Mouse (Mus musculus) kidney, postnatal 14 days (tissue): ENCODE data around the gene Arfip1.

ENCODE experiments used
- DNase-seq: peaks from one replicate; pipeline ENCODE4 v3.0.0; 2022; ENCODE audit warnings: mixed read lengths

The Arfip1 gene

DNA sequence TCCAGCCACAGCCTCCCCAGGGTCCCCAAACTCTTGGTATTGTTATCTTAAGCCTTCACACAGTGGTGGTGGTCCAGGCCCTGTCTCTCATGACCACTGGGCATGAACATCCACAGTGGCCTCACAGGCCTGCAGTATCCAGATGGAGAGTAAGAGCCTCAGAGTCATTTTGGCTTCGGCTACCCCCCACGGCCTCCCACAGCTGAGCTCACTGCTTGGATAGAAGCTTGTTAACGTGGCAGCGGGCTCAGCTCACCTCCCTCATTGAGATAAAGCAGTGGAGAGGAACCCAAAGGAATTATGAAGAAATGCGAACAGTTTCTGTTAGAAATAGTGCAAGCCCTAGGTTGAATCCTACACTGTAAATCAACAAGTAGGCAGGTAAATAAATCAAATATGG, 134.6 kb downstream of the Arfip1 start:
- DNase-seq, result no peak
